Mouse (Mus musculus): ENCODE measurements around the gene Rhno1.

GRCm38 (mm10) chr6:128315597-128315996 is 47.1 kb downstream of the Rhno1 start:
- TF ChIP-seq CTCF (IDR thresholded peaks at IDR 0.05; ENCODE audit: low read depth, low read length) (no peak), POLR2A (IDR thresholded peaks at IDR 0.05; ENCODE audit: borderline replicate concordance, low read depth, low read length) (no peak)

All from bone marrow macrophage, adult 2 months (primary cell).